Mouse (Mus musculus) MEL (cell line): ENCODE measurements around the gene Rdh16f1.

Experiments used
- BHLHE40 ChIP-seq: IDR thresholded peaks from 2 replicates; pipeline ENCODE4 v1.6.1; 2012; ENCODE audit warnings: low read depth, mild to moderate bottlenecking, inconsistent platforms, low read length, improper control_type of control experiment, borderline replicate concordance
- CTCF ChIP-seq, 3 experiments: IDR thresholded peaks in 2 of 3; conservative IDR thresholded peaks in 1 of 3; 2 replicates each; pipeline ENCODE4 v1.5.1; 2011 to 2012; ENCODE audit warnings: low read length in 3 of 3, low read depth in 2 of 3, mild to moderate bottlenecking in 2 of 3, improper control_type of control experiment in 1 of 3, inconsistent platforms in 1 of 3, mixed read lengths in 1 of 3, moderate library complexity in 1 of 3; ENCODE audit not compliant: control insufficient read depth in 1 of 3, insufficient read depth in 1 of 3, poor library complexity in 1 of 3, severe bottlenecking in 1 of 3
- E2F4 ChIP-seq: IDR thresholded peaks from 2 replicates; pipeline ENCODE4 v1.6.1; 2011; ENCODE audit warnings: low read depth, low read length, improper control_type of control experiment, borderline replicate concordance
- EP300 ChIP-seq, 2 experiments: IDR thresholded peaks; 2 replicates each; pipeline ENCODE4 v1.6.1; 2011; ENCODE audit warnings: improper control_type of control experiment in 2 of 2, low read length in 2 of 2, low read depth in 1 of 2, mild to moderate bottlenecking in 1 of 2
- ETS1 ChIP-seq: IDR thresholded peaks from 2 replicates; pipeline ENCODE4 v1.6.1; 2012; ENCODE audit warnings: low read depth, mild to moderate bottlenecking, inconsistent platforms, low read length, improper control_type of control experiment, moderate library complexity
- JUND ChIP-seq: IDR thresholded peaks from 2 replicates; pipeline ENCODE4 v1.6.1; 2011; ENCODE audit warnings: low read depth, mild to moderate bottlenecking, improper control_type of control experiment, low read length
- NRF1 ChIP-seq: IDR thresholded peaks from 2 replicates; pipeline ENCODE4 v1.6.1; 2014; ENCODE audit warnings: low read depth, mild to moderate bottlenecking, inconsistent platforms, low read length, improper control_type of control experiment, moderate library complexity; ENCODE audit not compliant: poor library complexity, insufficient read depth, severe bottlenecking
- SMC3 ChIP-seq: IDR thresholded peaks from 2 replicates; pipeline ENCODE4 v1.6.1; 2011; ENCODE audit warnings: low read depth, low read length, improper control_type of control experiment
- TBP ChIP-seq: IDR thresholded peaks from 2 replicates; pipeline ENCODE4 v1.8.0; 2011; ENCODE audit warnings: low read depth, low read length, improper control_type of control experiment
- USF1 ChIP-seq: IDR thresholded peaks from 2 replicates; pipeline ENCODE4 v1.6.1; 2014; ENCODE audit warnings: low read depth, mild to moderate bottlenecking, inconsistent platforms, low read length, improper control_type of control experiment, moderate library complexity
- ZC3H11A ChIP-seq: IDR thresholded peaks from 2 replicates; pipeline ENCODE4 v1.6.1; 2012; ENCODE audit warnings: low read depth, mild to moderate bottlenecking, inconsistent platforms, low read length, improper control_type of control experiment
- ZMIZ1 ChIP-seq: IDR thresholded peaks from 2 replicates; pipeline ENCODE4 v1.6.1; 2012; ENCODE audit warnings: low read depth, mild to moderate bottlenecking, inconsistent platforms, low read length, improper control_type of control experiment, moderate library complexity
- ZNF384 ChIP-seq: IDR thresholded peaks from 2 replicates; pipeline ENCODE4 v1.6.1; 2012; ENCODE audit warnings: low read depth, mild to moderate bottlenecking, inconsistent platforms, low read length, improper control_type of control experiment

DNA sequence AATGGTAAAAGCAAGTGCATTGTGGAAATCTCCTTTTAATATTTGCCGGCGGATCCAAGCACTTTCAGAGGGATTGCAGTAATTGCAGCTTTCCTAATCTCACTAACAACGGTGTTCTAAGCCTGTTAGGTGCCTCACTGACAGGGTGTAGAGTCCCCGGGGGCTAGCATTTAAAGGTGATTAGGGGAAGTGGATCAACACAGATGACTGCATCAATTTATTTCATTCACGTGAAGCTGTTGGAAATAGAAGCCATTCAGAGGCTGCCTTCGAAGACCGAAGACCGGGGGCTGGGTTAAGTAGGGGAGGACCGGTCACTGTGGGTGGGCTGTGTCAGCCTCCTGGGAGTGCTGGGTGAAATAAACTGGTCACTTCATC lies 28.7 kb upstream of the Rdh16f1 start:
- TF ChIP-seq ZNF384, result no peak
- no peak for TF ChIP-seq TBP
- TF ChIP-seq JUND, result no peak
- TF ChIP-seq CTCF (IDR thresholded peaks at IDR 0.05 in 2 of 3, conservative IDR thresholded peaks at IDR 0.05 in 1 of 3; ENCODE audit: control insufficient read depth in 1 of 3, insufficient read depth in 1 of 3, low read depth in 2 of 3, low read length in 3 of 3, poor library complexity in 1 of 3, severe bottlenecking in 1 of 3), result no peak
- TF ChIP-seq SMC3, result no peak
- no peak for TF ChIP-seq ZMIZ1
- no peak for TF ChIP-seq E2F4
- no peak for TF ChIP-seq ZC3H11A
- TF ChIP-seq USF1, result no peak
- TF ChIP-seq ETS1, result no peak
- TF ChIP-seq BHLHE40, result no peak
- TF ChIP-seq NRF1, result no peak
- no peak for TF ChIP-seq EP300 (IDR thresholded peaks at IDR 0.05; ENCODE audit: low read depth in 1 of 2, low read length in 2 of 2)
